Mouse (Mus musculus): Measurements from ENCODE around the gene Zmiz1.

DNA sequence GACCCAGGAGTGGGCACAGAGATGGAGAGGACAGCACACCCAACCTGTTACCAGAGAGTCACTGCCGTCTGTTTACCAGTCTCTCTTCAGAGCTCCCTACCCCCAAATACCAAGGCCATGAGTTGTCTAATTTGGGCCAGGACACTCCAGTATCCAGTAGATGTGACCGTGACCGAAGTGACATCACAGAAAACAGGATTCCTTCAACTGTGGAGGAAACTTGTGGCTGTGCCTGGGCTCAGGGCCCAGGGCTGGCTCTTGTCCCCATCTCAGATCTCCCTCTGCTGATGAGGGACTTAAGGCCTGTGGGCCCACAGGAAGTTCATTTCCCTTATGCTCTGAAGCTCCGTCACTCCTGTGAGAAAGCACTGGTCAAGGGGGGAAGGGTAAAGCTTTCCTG is 249.5 kb downstream of the Zmiz1 start:
- TF ChIP-seq CTCF (IDR thresholded peaks at IDR 0.05; ENCODE audit: low read depth, low read length), result no peak
- TF ChIP-seq POLR2A (IDR thresholded peaks at IDR 0.05; ENCODE audit: insufficient read depth, low read length), result no peak
